Mouse (Mus musculus): Measurements from ENCODE around the gene Defb45.

GRCm38 (mm10) chr2:152617374-152617773 is 18.2 kb upstream of the Defb45 start:
- TF ChIP-seq CTCF (IDR thresholded peaks at IDR 0.05; ENCODE audit: control insufficient read depth, insufficient read depth, low read length) (peak; percentile 42; the same call in 1 of the 2 replicates), POLR2A (IDR thresholded peaks at IDR 0.05; ENCODE audit: borderline replicate concordance, control insufficient read depth, low read depth, low read length) (no peak)

Measured in bone marrow, adult 2 months (tissue).